Mouse (Mus musculus) lung, adult 18-20 months (tissue): Measurements from ENCODE around the gene Yy2.
A peak's percentile ranks its signal among the peaks of the same experiment; 100 is the strongest.

Experiments
- DNase-seq, 2 experiments: peaks; one replicate each; pipeline ENCODE4 v3.0.0; 2022; ENCODE audit warnings: mixed read lengths in 2 of 2

The Yy2 gene

GRCm38 (mm10) chrX:157568840-157569239 lies at the start of gene Yy2:
Gene Yy2, minus strand, starts transcription at chrX:157568985.
- no peak for DNase-seq

GRCm38 (mm10) chrX:157612894-157613293 lies 44.1 kb upstream of the Yy2 start:
- DNase-seq = no peak

- DNase-seq = peak in 1 of 2 experiments; percentile 16
Measured at GRCm38 (mm10) chrX:157601450-157601849, 32.7 kb upstream of the Yy2 start.

- DNase-seq = peak; percentile 51 to 68
Measured at GRCm38 (mm10) chrX:157598186-157598996, 29.6 kb upstream of the Yy2 start, which contains the start of gene Mbtps2. Gene Mbtps2, minus strand, starts transcription at chrX:157598715.

- DNase-seq = peak in 1 of 2 experiments; percentile 23
Measured at GRCm38 (mm10) chrX:157597585-157598185, 28.9 kb upstream of the Yy2 start.

GRCm38 (mm10) chrX:157596802-157597201 lies 28.0 kb upstream of the Yy2 start:
- DNase-seq = no peak

GRCm38 (mm10) chrX:157595927-157596326 lies 27.1 kb upstream of the Yy2 start:
- DNase-seq = no peak

GRCm38 (mm10) chrX:157594606-157595005 lies 25.8 kb upstream of the Yy2 start:
- DNase-seq = no peak

GRCm38 (mm10) chrX:157587001-157587400 lies 18.2 kb upstream of the Yy2 start:
- DNase-seq = no peak

- DNase-seq = no peak
Measured at GRCm38 (mm10) chrX:157586397-157586796, 17.6 kb upstream of the Yy2 start.

GRCm38 (mm10) chrX:157579108-157579614 lies 10.4 kb upstream of the Yy2 start:
- DNase-seq = no peak

GRCm38 (mm10) chrX:157574683-157575082 lies 5.9 kb upstream of the Yy2 start:
- DNase-seq = no peak

- peak in 1 of 2 experiments; percentile 5 for DNase-seq
Measured at GRCm38 (mm10) chrX:157563794-157564193, 5.0 kb downstream of the Yy2 start.

GRCm38 (mm10) chrX:157547082-157547481 lies 21.7 kb downstream of the Yy2 start:
- DNase-seq = peak; percentile 32 to 55
